Mouse (Mus musculus) heart, postnatal 0 days (tissue): ENCODE measurements around the gene Ltbp1.

Experiments
- CTCF ChIP-seq: IDR thresholded peaks from 2 replicates; pipeline ENCODE4 v1.5.1; 2016; ENCODE audit warnings: antibody characterized with exemption, control low read depth, low read depth
- EP300 ChIP-seq: IDR thresholded peaks from 2 replicates; pipeline ENCODE4 v1.6.1; 2016; ENCODE audit warnings: antibody characterized with exemption, low read depth

DNA sequence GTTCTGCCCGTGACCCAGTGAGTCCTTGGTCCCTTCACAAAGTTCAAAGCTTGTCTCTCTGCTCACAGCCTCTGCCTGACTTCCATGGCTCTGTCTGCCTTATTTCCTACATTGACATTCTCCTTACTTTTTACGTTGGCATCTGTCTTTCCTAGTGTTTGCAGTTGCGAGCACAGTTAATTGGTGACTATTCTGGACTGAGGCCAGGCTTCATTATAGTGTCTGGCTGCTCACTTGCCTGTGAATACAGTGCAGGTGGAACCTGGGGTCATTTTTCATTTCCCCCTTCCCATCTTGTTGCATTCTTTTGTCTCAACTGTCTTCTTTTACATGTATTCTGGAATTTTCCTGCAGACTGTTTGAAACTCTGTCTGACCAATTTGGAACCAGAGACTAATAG lies 287.6 kb downstream of the Ltbp1 start:
- TF ChIP-seq CTCF (no peak), EP300 (no peak)
